Mouse (Mus musculus) forelimb bud, embryonic 11.5 days (tissue): Measurements from ENCODE around the gene Gm3278.
"Not testable (repeated sequence)": the region's sequence is repeated elsewhere in the genome, so short reads cannot be mapped to it uniquely, and the experiment has no call there.

Source experiments
- DNase-seq: peaks from one replicate; pipeline ENCODE4 v3.0.0-alpha.2; 2012; ENCODE audit warnings: low read depth, low spot score

Gm3278 gene

DNA sequence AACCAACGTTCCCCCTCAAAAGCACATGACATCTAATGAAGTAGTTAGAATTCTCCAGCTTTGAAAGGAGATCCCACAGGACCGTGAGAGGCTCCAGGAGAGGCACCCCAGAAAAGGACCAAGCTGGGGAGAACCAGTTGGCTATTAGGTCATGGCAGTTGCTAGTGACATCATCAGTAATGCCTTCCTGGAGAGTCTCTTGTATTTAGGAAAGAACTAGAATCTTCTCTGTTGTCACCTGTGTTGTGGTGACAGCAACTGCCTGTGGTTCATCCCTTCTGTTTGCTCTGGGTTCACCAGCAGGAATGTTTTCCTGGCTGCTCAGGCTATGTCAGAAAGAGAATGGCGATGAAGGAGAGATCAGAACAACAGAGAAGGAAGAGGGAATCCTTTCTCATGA lies at the start of gene Gm3278:
Gm3278 (plus strand) TSS at position 301 of the 400 bp plus-strand sequence.
- DNase-seq: not testable (repeated sequence)

DNA sequence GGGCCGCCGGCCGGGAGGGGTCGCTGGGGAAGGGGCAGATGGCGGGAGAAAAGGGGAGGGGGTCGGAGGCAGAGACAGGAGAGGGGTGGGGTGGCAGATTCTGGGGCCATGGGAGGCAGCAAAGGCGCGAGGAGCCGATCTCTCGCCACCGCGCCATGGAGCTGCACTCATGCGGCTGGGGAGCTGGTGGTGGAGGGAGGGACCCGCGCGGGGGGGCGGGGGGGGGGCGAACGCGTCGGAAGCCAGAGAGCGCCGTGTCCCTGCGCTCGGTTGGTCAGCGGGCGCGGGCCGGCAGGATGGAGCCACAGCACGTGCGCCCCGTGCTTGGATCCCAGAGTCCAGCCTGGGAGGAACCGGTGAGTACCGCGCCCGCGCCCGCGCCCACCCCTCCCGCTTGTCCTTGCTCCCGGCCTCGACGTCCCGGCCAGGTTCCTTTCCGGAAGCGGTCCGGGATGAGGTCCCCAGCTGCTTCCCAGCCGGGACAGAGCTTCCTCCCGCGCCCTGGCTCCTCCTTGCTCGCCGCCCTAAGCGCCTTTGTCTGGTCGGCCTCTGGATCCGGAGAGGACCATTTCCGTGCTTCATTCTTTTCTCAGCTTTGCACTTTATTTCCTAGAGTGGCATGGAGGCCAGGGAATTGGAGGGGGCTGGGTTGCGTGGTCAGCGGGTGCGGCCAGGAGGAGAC lies 36.8 kb upstream of the Gm3278 start, which contains the start of gene Gm3264:
Gm3264 (plus strand) TSS at position 278 of the 682 bp plus-strand sequence.
- DNase-seq: peak; percentile 6
